Mouse (Mus musculus) heart, adult 2 months (tissue): ENCODE data around the gene Mcm5. TPM values are rescaled to one million over a fixed set of nuclear protein-coding genes. Genes with fewer than 3 reads are reported as not detected.

Experiments
- DNase-seq, 2 experiments: peaks; one replicate each; pipeline ENCODE4 v3.0.0; 2021
- H3K27ac ChIP-seq: fragments of 200-600 bp; 2 replicates; pipeline ENCODE4 v1.8.1; 2022
- H3K27me3 ChIP-seq: fragments of 200-500 bp; 2 replicates; pipeline ENCODE4 v1.6.1; 2012; ENCODE audit warnings: mild to moderate bottlenecking, low read length, inconsistent platforms, mixed read lengths; ENCODE audit not compliant: control insufficient read depth, insufficient read depth
- H3K36me3 ChIP-seq: fragments of 200-500 bp; 2 replicates; pipeline ENCODE4 v1.6.1; 2012; ENCODE audit warnings: low read length, inconsistent platforms; ENCODE audit not compliant: control insufficient read depth, insufficient read depth
- H3K4me1 ChIP-seq: fragments of 200-500 bp; 2 replicates; pipeline ENCODE4 v1.6.1; 2011; ENCODE audit warnings: low read length; ENCODE audit not compliant: control insufficient read depth, insufficient read depth
- H3K4me3 ChIP-seq: fragments of 200-600 bp; 2 replicates; pipeline ENCODE4 v1.8.1; 2022
- H3K79me2 ChIP-seq: fragments of 200-500 bp; replicated peaks from 2 replicates; pipeline ENCODE4 v1.6.1; 2012; ENCODE audit warnings: mild to moderate bottlenecking, inconsistent platforms, low read length, moderate library complexity, mixed read lengths; ENCODE audit not compliant: control insufficient read depth, insufficient read depth
- H3K9ac ChIP-seq: fragments of 200-500 bp; 2 replicates; pipeline ENCODE4 v1.6.1; 2012; ENCODE audit warnings: low read depth, mild to moderate bottlenecking, control low read depth, inconsistent platforms, low read length, mixed read lengths
- CTCF ChIP-seq: fragments of 200-600 bp; IDR thresholded peaks from 2 replicates; pipeline ENCODE4 v1.8.1; 2022; ENCODE audit warnings: antibody characterized with exemption, mild to moderate bottlenecking, moderate library complexity
- EP300 ChIP-seq: fragments of 200-500 bp; IDR thresholded peaks from 2 replicates; pipeline ENCODE4 v1.6.1; 2011; ENCODE audit warnings: low read depth, low read length, control low read depth; ENCODE audit not compliant: insufficient read depth
- POLR2A ChIP-seq: fragments of 200-500 bp; IDR thresholded peaks from 2 replicates; pipeline ENCODE4 v1.6.1; 2011; ENCODE audit warnings: mild to moderate bottlenecking, low read depth, low read length, control low read depth; ENCODE audit not compliant: insufficient read depth
- WGBS: fragments of 180-500 bp; shearing (Covaris S2); methylation state at CpG from one replicate; pipeline ENCODE4 v1.1.7; 2018; 5-methylcytosine and 5-hydroxymethylcytosine counted together
- intact Hi-C: fragments of 180-260 bp; cut with DNase I; formaldehyde crosslinking; loops from one replicate; pipeline ENCODE4 v1.15.1; 2025
- polyA plus RNA-seq: library from polyadenylated mRNA; depleted of rRNA; stranded (reverse); fragments of >200 nt; gene quantifications from 2 replicates; pipeline ENCODE4 v1.2.3, GENCODE M21; 2012
- total RNA-seq, 2 experiments: library from RNA; stranded (reverse); gene quantifications; 2 replicates each; pipeline ENCODE4 v1.2.3; 2021

Gene Mcm5
- total and polyA plus RNA-seq, 3 experiments: 3.4 to 3.7 (median 3.4) TPM

DNA sequence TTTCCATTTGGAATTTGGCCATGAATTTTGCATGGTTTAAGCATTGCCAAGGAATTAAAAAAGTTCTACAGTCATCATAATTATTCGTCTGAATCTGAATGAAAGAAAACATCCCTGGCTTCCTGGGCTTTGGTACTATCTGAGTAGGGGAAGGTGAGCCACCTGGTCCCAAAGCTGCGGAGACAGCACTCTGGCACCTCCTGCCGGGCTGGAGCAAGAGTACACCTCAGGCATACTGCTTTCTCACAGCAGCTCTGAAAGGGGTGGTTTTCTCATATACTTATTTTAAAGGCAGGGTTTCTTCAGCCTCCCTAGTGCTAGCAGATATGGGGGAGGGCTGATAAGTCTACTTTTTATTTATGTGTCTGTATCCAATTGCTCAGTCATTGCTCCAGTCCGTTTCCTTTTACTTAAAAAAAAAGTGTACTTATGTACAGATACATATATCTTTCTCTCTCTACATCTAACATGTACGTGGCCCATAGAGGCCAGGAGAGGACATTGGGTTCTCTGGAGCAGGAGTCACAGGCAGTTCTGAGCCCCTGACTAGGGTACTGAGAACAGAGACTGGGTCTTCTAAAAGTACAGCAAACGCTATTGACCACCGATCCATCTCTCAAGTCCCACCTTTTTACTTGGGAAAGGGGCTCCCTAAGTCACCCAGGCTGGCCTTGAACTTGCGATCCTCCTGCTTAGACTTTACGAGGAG, 688 bp upstream of the Mcm5 start:
- TF ChIP-seq CTCF (peak; percentile 94), POLR2A (no peak), EP300 (peak; percentile 85; the same call in 1 of the 2 replicates)
- intact Hi-C loops: loop anchor here (1.0 to 2.0 kb wide), 3 partner anchors 36 to 116 kb away; partner anchors contain the start of gene Hmgxb4
- WGBS: 0% methylated on average over 9 of the region's 9 CpGs

DNA sequence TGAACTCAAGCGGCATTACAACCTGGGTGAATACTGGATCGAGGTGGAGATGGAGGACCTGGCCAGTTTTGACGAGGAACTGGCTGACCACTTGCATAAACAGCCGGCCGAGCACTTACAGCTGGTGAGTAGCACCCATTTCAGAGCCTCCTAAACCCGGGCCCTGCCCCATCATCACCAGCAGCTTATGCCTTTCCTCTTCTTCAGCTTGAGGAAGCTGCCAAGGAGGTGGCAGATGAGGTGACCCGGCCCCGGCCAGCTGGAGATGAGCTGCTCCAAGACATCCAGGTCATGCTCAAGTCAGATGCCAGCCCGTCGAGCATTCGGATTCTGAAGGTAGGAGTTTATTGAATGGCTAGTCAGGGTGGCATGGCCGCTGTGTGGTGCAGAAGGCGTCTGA, 724 bp downstream of the Mcm5 start:
- Histone ChIP-seq H3K27me3 (no peaks in the 10 kb centered on the region), H3K9ac (no peak overlapping the region), H3K4me3 (peak overlapping the region; percentile 76), H3K4me1 (no peaks in the 10 kb centered on the region), H3K79me2 (no peaks in the 10 kb centered on the region), H3K36me3 (no peaks in the 10 kb centered on the region), H3K27ac (no peak overlapping the region)
- WGBS: 15% methylated on average over 13 of the region's 13 CpGs
- DNase-seq: no peak
- intact Hi-C loops: no loop called here
- TF ChIP-seq POLR2A (no peak), EP300 (no peak), CTCF (no peak)

More for the DNA sequence above, 688 bp upstream of the Mcm5 start:
- Histone ChIP-seq H3K27ac (peak overlapping the region; percentile 90), H3K27me3 (no peaks in the 10 kb centered on the region), H3K4me3 (peak overlapping the region; percentile 76), H3K4me1 (no peaks in the 10 kb centered on the region), H3K36me3 (no peaks in the 10 kb centered on the region), H3K9ac (peak overlapping the region; percentile 75), H3K79me2 (no peaks in the 10 kb centered on the region)
- peak; percentile 84 to 85 for DNase-seq

DNA sequence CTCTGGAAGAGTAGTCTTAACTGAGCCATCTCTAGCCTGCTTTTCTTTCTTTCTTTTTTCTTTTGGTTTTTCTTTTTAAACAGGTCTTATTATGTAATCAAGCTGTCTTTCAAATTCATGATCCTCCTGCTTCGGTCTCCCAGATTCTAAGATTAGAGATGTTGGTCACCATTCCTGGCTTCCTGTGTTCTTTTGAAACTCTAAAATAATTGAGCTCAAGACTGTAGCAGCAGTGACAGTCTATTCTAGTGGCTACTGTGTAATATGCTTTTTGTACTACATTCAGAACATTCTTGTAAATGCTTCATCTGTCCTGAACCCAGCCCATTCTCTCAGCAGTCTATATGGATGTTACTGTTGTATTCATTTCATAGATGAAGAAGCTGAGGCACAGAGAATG, 9.1 kb downstream of the Mcm5 start:
- TF ChIP-seq POLR2A: no peak
- TF ChIP-seq CTCF: no peak
- TF ChIP-seq EP300: no peak
- Histone ChIP-seq H3K4me1 (no peaks in the 10 kb centered on the region), H3K27ac (no peak overlapping the region), H3K9ac (no peak overlapping the region), H3K36me3 (no peaks in the 10 kb centered on the region), H3K4me3 (no peak overlapping the region), H3K79me2 (no peaks in the 10 kb centered on the region), H3K27me3 (no peaks in the 10 kb centered on the region)
- 90% methylated on average over 1 of the region's 1 CpGs for WGBS
- intact Hi-C loops: no loop called here
- DNase-seq: no peak

DNA sequence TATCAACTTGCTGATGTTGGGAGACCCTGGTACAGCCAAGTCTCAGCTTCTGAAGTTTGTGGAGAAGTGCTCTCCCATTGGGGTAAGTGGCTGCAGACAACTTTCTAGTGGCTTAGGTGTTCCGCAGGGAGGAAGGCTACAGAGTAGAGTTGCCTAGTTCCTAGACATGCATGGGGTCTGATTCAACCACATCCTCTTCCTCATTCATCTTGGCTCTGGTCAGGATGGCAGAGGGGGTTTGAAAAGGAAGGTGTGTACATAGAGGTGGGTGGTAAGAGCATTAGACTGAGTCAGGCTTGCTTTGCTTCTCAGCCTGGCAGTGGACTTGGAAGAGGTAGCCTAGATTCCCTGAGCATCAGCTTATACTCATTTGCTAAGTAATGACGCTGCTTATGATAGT, 9.9 kb downstream of the Mcm5 start:
- DNase-seq: no peak
- no peak overlapping the region for H3K4me3 ChIP-seq
- intact Hi-C loops: no loop called here
- no peak overlapping the region for H3K27ac ChIP-seq
- 88% methylated on average over 2 of the region's 2 CpGs for WGBS
- H3K36me3 ChIP-seq: no peaks in the 10 kb centered on the region
- no peaks in the 10 kb centered on the region for H3K27me3 ChIP-seq
- H3K9ac ChIP-seq: no peak overlapping the region
- H3K79me2 ChIP-seq: no peaks in the 10 kb centered on the region
- no peak for TF ChIP-seq EP300
- TF ChIP-seq POLR2A: no peak
- no peak for TF ChIP-seq CTCF
- no peaks in the 10 kb centered on the region for H3K4me1 ChIP-seq

DNA sequence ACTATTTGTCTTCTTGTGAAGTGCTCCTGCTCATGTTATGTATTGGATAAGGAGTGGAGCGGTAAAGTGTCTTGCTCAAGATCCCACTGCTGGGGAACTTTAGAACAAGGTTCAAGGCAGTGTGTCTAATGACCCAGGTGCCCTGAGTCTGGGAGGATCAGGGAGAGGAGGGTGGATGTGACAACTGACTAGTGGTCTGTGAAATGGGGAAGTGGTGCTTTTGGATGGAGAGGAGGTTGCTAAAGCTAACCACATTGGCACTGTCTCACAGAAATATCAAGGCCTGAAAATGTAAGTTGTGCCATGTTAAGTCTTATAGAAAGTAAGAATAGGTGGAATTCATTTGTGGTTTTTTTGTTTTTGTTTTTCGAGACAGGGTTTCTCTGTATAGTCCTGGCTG, 10.4 kb downstream of the Mcm5 start:
- Histone ChIP-seq H3K36me3 (no peaks in the 10 kb centered on the region), H3K27ac (no peak overlapping the region), H3K9ac (no peak overlapping the region), H3K4me3 (no peak overlapping the region), H3K79me2 (no peaks in the 10 kb centered on the region), H3K4me1 (no peaks in the 10 kb centered on the region), H3K27me3 (no peaks in the 10 kb centered on the region)
- WGBS: 86% methylated on average over 2 of the region's 2 CpGs
- no peak for DNase-seq
- TF ChIP-seq POLR2A (no peak), CTCF (no peak), EP300 (no peak)
- intact Hi-C loops: no loop called here

DNA sequence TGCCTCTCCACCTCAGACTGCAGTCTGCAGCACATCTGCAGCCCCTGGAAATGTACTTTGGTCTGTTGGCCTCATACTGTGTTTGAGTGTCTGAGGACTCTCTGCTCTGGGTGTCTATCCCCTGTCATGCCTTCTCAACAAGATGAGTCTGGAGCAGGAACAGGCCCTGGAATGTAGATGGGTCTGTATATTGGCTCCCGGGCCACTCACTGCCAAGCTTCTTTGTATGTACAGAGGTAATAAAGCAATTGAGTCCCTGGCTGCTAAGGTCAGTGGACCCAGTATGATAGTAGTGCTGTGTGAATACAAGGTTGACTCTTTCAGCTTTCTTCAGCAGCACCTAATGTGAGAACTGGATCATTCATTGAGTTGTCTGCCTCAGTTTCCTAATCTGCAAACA, 18.0 kb downstream of the Mcm5 start:
- WGBS: 92% methylated on average over 1 of the region's 1 CpGs
- Histone ChIP-seq H3K27ac (no peak overlapping the region), H3K36me3 (no peaks in the 10 kb centered on the region), H3K9ac (no peak overlapping the region), H3K27me3 (no peaks in the 10 kb centered on the region), H3K4me1 (no peaks in the 10 kb centered on the region), H3K4me3 (no peak overlapping the region), H3K79me2 (no peaks in the 10 kb centered on the region)
- TF ChIP-seq CTCF: no peak
- TF ChIP-seq EP300: no peak
- no peak for TF ChIP-seq POLR2A
- no peak for DNase-seq
- intact Hi-C loops: no loop called here
